18 mouse cellular contexts compared by ENCODE assay signal in genomic region chr7:68010802-68011201, GRCm38 (mm10). TPM values are rescaled to one million over a fixed set of nuclear protein-coding genes. Genes with fewer than 3 reads are reported as not detected.
A peak's percentile ranks its signal among the peaks of the same experiment; 100 is the strongest.
DNase-seq lines count a peak whose midpoint lies in the region; ATAC-seq and TF ChIP-seq lines count a peak whose summit lies in the region.
"Had no signal": no experiment of that assay in that cellular context is flagged by ENCODE, and none has a peak within 500 bp of the region (broad histone marks: within the 10 kb centered on the region; RNA-seq: fewer than 3 reads in every experiment).

No protein-coding gene starts in this region.

- 41% methylated on average over 3 of the region's 3 CpGs for WGBS in heart, adult 2 months
- 28% methylated on average over 3 of the region's 3 CpGs for WGBS in heart, postnatal 0 days
- WGBS in liver, postnatal 0 days (ENCODE audit: insufficient replicate concordance): 26% methylated on average over 3 of the region's 3 CpGs

- peaks cover 7% of the 10 kb centered on the region for H3K36me3 ChIP-seq in heart, adult 2 months (ENCODE audit: control insufficient read depth, insufficient read depth, low read length)
- peaks cover 14% of the 10 kb centered on the region for H3K36me3 ChIP-seq in heart, postnatal 0 days (replicated peaks; ENCODE audit: control insufficient read depth, insufficient read depth, low read length)
- H3K36me3 ChIP-seq in liver, postnatal 0 days (replicated peaks; ENCODE audit: insufficient read depth, low read length): no peaks in the 10 kb centered on the region

- no peak overlapping the region for H3K9ac ChIP-seq in heart, adult 2 months (ENCODE audit: low read depth, low read length)
- no peak overlapping the region for H3K9ac ChIP-seq in heart, postnatal 0 days (replicated peaks; ENCODE audit: low read depth, low read length)
- no peak overlapping the region for H3K9ac ChIP-seq in liver, postnatal 0 days (replicated peaks)
- H3K9ac ChIP-seq: embryonic facial prominence, embryonic 12.5 days; limb, embryonic 12.5 days; neural tube, embryonic 12.5 days had no signal

- H3K9me3 ChIP-seq in heart, postnatal 0 days (replicated peaks; ENCODE audit: control insufficient read depth, low read length): no peaks in the 10 kb centered on the region
- H3K9me3 ChIP-seq in liver, postnatal 0 days (ENCODE audit: low read length): peaks cover 2% of the 10 kb centered on the region; the same call in 1 of the 2 replicates
- H3K9me3 ChIP-seq: embryonic facial prominence, embryonic 12.5 days; neural tube, embryonic 12.5 days had no signal

- H3K4me3 ChIP-seq in heart, adult 2 months: no peak overlapping the region
- no peak overlapping the region for H3K4me3 ChIP-seq in heart, postnatal 0 days (ENCODE audit: low read depth, low read length)
- H3K4me3 ChIP-seq in liver, postnatal 0 days (ENCODE audit: low read depth, low read length): no peak overlapping the region
- H3K4me3 ChIP-seq: embryonic facial prominence, embryonic 12.5 days; hindbrain, embryonic 10.5 days; limb, embryonic 12.5 days; megakaryocyte, embryonic 14.5 days; neural tube, embryonic 12.5 days had no signal

- no peak for ATAC-seq in heart, postnatal 0 days (ENCODE audit: insufficient read depth, low read depth)
- ATAC-seq in liver, postnatal 0 days: peak; percentile 63
- ATAC-seq: midbrain, embryonic 16.5 days had no signal

- H3K4me2 ChIP-seq in heart, postnatal 0 days (ENCODE audit: low read depth, low read length): no peak overlapping the region
- peak overlapping the region; percentile 44; the same call in 1 of the 2 replicates for H3K4me2 ChIP-seq in liver, postnatal 0 days (ENCODE audit: low read depth, low read length)
- H3K4me2 ChIP-seq: embryonic facial prominence, embryonic 12.5 days; limb, embryonic 12.5 days; neural tube, embryonic 12.5 days had no signal

- no peak for TF ChIP-seq EP300 in heart, adult 2 months (IDR thresholded peaks at IDR 0.05; ENCODE audit: insufficient read depth, low read depth, low read length)
- no peak for TF ChIP-seq EP300 in heart, postnatal 0 days (IDR thresholded peaks at IDR 0.05; ENCODE audit: low read depth)
- peak; percentile 55; the same call in 1 of the 2 replicates for TF ChIP-seq EP300 in liver, postnatal 0 days (IDR thresholded peaks at IDR 0.05; ENCODE audit: low read depth)

- no peak for TF ChIP-seq CTCF in heart, adult 2 months (IDR thresholded peaks at IDR 0.05)
- TF ChIP-seq CTCF in heart, postnatal 0 days (IDR thresholded peaks at IDR 0.05; ENCODE audit: low read depth): no peak
- TF ChIP-seq CTCF in liver, postnatal 0 days (IDR thresholded peaks at IDR 0.05; ENCODE audit: low read depth): no peak

- peaks cover 20% of the 10 kb centered on the region for H3K4me1 ChIP-seq in heart, adult 2 months (ENCODE audit: control insufficient read depth, insufficient read depth, low read length)
- peaks cover 66% of the 10 kb centered on the region for H3K4me1 ChIP-seq in heart, postnatal 0 days (ENCODE audit: control insufficient read depth, insufficient read depth)
- H3K4me1 ChIP-seq in liver, postnatal 0 days (ENCODE audit: insufficient read depth): peaks cover 22% of the 10 kb centered on the region

- TF ChIP-seq POLR2A in heart, adult 2 months (IDR thresholded peaks at IDR 0.05; ENCODE audit: insufficient read depth, low read depth, low read length): no peak

- no peaks in the 10 kb centered on the region for H3K79me2 ChIP-seq in heart, adult 2 months (replicated peaks; ENCODE audit: control insufficient read depth, insufficient read depth, low read length)

- peak overlapping the region; percentile 68; the same call in 1 of the 2 replicates for H3K27ac ChIP-seq in heart, adult 2 months
- H3K27ac ChIP-seq in heart, postnatal 0 days (ENCODE audit: low read depth): peak overlapping the region; percentile 95
- peak overlapping the region; percentile 45; the same call in 1 of the 2 replicates for H3K27ac ChIP-seq in liver, postnatal 0 days (ENCODE audit: low read depth)
- H3K27ac ChIP-seq: embryonic facial prominence, embryonic 12.5 days; limb, embryonic 12.5 days; neural tube, embryonic 12.5 days had no signal

- no peak for DNase-seq in heart, adult 2 months
- DNase-seq in heart, adult 18-20 months: no peak
- no peak for DNase-seq in heart, postnatal 0 days (ENCODE audit: low spot score)
- no peak for DNase-seq in heart, postnatal 36 days
- peak; percentile 54 for DNase-seq in c-Kit-positive CD71-positive TER-119-positive erythroid progenitor cells, embryonic 14.5 days (ENCODE audit: low spot score)
- DNase-seq in liver, postnatal 0 days: no peak
- DNase-seq in adrenal gland, postnatal 10 days: no peak
- DNase-seq in ovary, postnatal 36 days (ENCODE audit: low spot score): no peak
- DNase-seq: adrenal gland, postnatal 14 days; cerebellum, adult 9-10 months; kidney, adult 18-20 months; kidney, postnatal 14 days had no signal

- no peaks in the 10 kb centered on the region for H3K27me3 ChIP-seq in heart, adult 2 months (ENCODE audit: control insufficient read depth, insufficient read depth, low read length)
- H3K27me3 ChIP-seq in heart, postnatal 0 days (ENCODE audit: control insufficient read depth, insufficient read depth, low read length): no peaks in the 10 kb centered on the region
- H3K27me3 ChIP-seq in liver, postnatal 0 days (ENCODE audit: insufficient read depth, low read length): no peaks in the 10 kb centered on the region
- H3K27me3 ChIP-seq: embryonic facial prominence, embryonic 12.5 days; limb, embryonic 12.5 days; megakaryocyte, embryonic 14.5 days; neural tube, embryonic 12.5 days had no signal

- intact Hi-C loops in heart, adult 2 months (cut with DNase I): loop anchor here (5.0 kb wide), 1 partner anchor 116 kb away; no protein-coding TSS in a partner anchor
- intact Hi-C loops in heart, postnatal 36 days (cut with DNase I): no loop called here

RNA-seq across cellular contexts. Expression of gene Igf1r, which starts 58.2 kb away (rescaled TPM):
- total RNA-seq in heart, adult 2 months (2021): 10 to 100 TPM; 12.3 to 14.4 TPM
- polyA plus RNA-seq in heart, adult 2 months (2012; rRNA removed): 5.6 and 7.7 TPM in 2 replicates
- total RNA-seq in heart, adult 18-20 months (2021): 10 to 100 TPM; 10.1 to 15.5 TPM
- 41.3 and 41.8 TPM in 2 replicates for total RNA-seq in heart, postnatal 0 days (2014; rRNA removed; ENCODE audit: low replicate concordance)
- polyA plus RNA-seq in heart, postnatal 0 days (2015; fragmentation: Nextera tagmentation; extraction: Ambion mirVana): 8.8 and 9.9 TPM in 2 replicates
- total RNA-seq in heart, postnatal 36 days (2021): 10 to 100 TPM; 15.4 to 21.1 TPM
- 2.7 and 2.9 TPM in 2 replicates for polyA plus RNA-seq in liver, postnatal 0 days (2015; fragmentation: Nextera tagmentation; extraction: Ambion mirVana)
- total RNA-seq in adrenal gland, postnatal 10 days (2021): 10 to 100 TPM; 49.2 to 53.4 TPM

Comparison
In these comparisons a context has a peak if more than half of its experiments do, and no peak if none do; other contexts are left out.
1. H3K27ac ChIP-seq: peak in every context shown above with its lines; median percentile 95 in heart, postnatal 0 days; 68 in heart, adult 2 months; 45 in liver, postnatal 0 days.